Mouse (Mus musculus) neural tube, embryonic 14.5 days (tissue): ENCODE results near the gene Zfp335. TPM values are rescaled to one million over a fixed set of nuclear protein-coding genes. Genes with fewer than 3 reads are reported as not detected.

Experiments used
- ATAC-seq: fragments of 200-750 bp; cut with Nextera tagmentation; 2 replicates; pipeline ENCODE4 v1.8.0; 2017; ENCODE audit warnings: low read depth, mild to moderate bottlenecking, moderate TSS enrichment, moderate library complexity
- H3K27ac ChIP-seq: fragments of 300-500 bp; sonication (generic); 2 replicates; pipeline ENCODE4 v1.5.1; 2014; ENCODE audit warnings: low read depth, mild to moderate bottlenecking, control low read depth, low read length, moderate library complexity, mixed read lengths
- H3K27me3 ChIP-seq: fragments of 300-500 bp; sonication (generic); 2 replicates; pipeline ENCODE4 v1.6.1; 2014; ENCODE audit warnings: low read length; ENCODE audit not compliant: control insufficient read depth, insufficient read depth
- H3K36me3 ChIP-seq: fragments of 300-500 bp; sonication (generic); 2 replicates; pipeline ENCODE4 v1.6.1; 2014; ENCODE audit warnings: low read length, mixed read lengths; ENCODE audit not compliant: control insufficient read depth, insufficient read depth
- H3K4me1 ChIP-seq: fragments of 300-500 bp; sonication (generic); 2 replicates; pipeline ENCODE4 v1.6.1; 2014; ENCODE audit warnings: low read length; ENCODE audit not compliant: control insufficient read depth, insufficient read depth
- H3K4me2 ChIP-seq: fragments of 300-500 bp; sonication (generic); 2 replicates; pipeline ENCODE4 v1.6.1; 2014; ENCODE audit warnings: mild to moderate bottlenecking, low read depth, low read length, control low read depth
- H3K4me3 ChIP-seq: fragments of 300-500 bp; sonication (generic); 2 replicates; pipeline ENCODE4 v1.5.1; 2014; ENCODE audit warnings: low read depth, low read length, control low read depth, mixed read lengths
- H3K9ac ChIP-seq: fragments of 300-500 bp; sonication (generic); replicated peaks from 2 replicates; pipeline ENCODE4 v1.6.1; 2014; ENCODE audit warnings: low read depth, mild to moderate bottlenecking, control low read depth, low read length, mixed read lengths
- H3K9me3 ChIP-seq: fragments of 300-500 bp; sonication (generic); 2 replicates; pipeline ENCODE4 v1.6.1; 2016; ENCODE audit warnings: low read length; ENCODE audit not compliant: control insufficient read depth
- WGBS: fragments of 180-500 bp; shearing (Covaris S2); extraction: QIAGEN DNeasy Blood & Tissue Kit; methylation state at CpG from one replicate; pipeline ENCODE4 v1.1.7; 2014; 5-methylcytosine and 5-hydroxymethylcytosine counted together
- polyA plus RNA-seq: library from polyadenylated mRNA; unstranded; fragments of >200 nt; fragmentation: Nextera tagmentation; extraction: Ambion mirVana; gene quantifications from 2 replicates; pipeline ENCODE4 v1.2.1, GENCODE M21; 2014

Zfp335 gene
- polyA plus RNA-seq, 1 experiment from 2014 or later: 14.3 TPM

GRCm38 (mm10) chr2:164891908-164892695 lies 19.5 kb downstream of the Zfp335 start:
- no peak for ATAC-seq
- peaks cover 90% of the 10 kb centered on the region for H3K36me3 ChIP-seq
- H3K9ac ChIP-seq: no peak overlapping the region
- no peak overlapping the region for H3K27ac ChIP-seq
- H3K4me2 ChIP-seq: no peak overlapping the region
- H3K9me3 ChIP-seq: no peaks in the 10 kb centered on the region
- 80% methylated on average over 15 of the region's 15 CpGs for WGBS
- no peaks in the 10 kb centered on the region for H3K4me1 ChIP-seq
- no peaks in the 10 kb centered on the region for H3K27me3 ChIP-seq
- no peak overlapping the region for H3K4me3 ChIP-seq

- H3K36me3 ChIP-seq: peaks cover 91% of the 10 kb centered on the region
- H3K27me3 ChIP-seq: no peaks in the 10 kb centered on the region
- no peak overlapping the region for H3K4me2 ChIP-seq
- WGBS: 89% methylated on average over 13 of the region's 13 CpGs
- H3K27ac ChIP-seq: no peak overlapping the region
- H3K4me1 ChIP-seq: no peaks in the 10 kb centered on the region
- ATAC-seq: no peak
- H3K4me3 ChIP-seq: no peak overlapping the region
- no peak overlapping the region for H3K9ac ChIP-seq
- no peaks in the 10 kb centered on the region for H3K9me3 ChIP-seq
Measured at GRCm38 (mm10) chr2:164891056-164891834, 20.3 kb downstream of the Zfp335 start.

GRCm38 (mm10) chr2:164890411-164891049 lies 21.0 kb downstream of the Zfp335 start:
- H3K9me3 ChIP-seq: no peaks in the 10 kb centered on the region
- H3K36me3 ChIP-seq: peaks cover 91% of the 10 kb centered on the region
- H3K4me2 ChIP-seq: no peak overlapping the region

GRCm38 (mm10) chr2:164889960-164890359 lies 21.6 kb downstream of the Zfp335 start:
- Histone ChIP-seq H3K36me3 (peaks cover 91% of the 10 kb centered on the region), H3K4me2 (no peak overlapping the region), H3K27ac (no peak overlapping the region), H3K27me3 (no peaks in the 10 kb centered on the region), H3K4me3 (no peak overlapping the region), H3K9ac (no peak overlapping the region), H3K9me3 (no peaks in the 10 kb centered on the region), H3K4me1 (no peaks in the 10 kb centered on the region)
- WGBS: 96% methylated on average over 2 of the region's 2 CpGs
- no peak for ATAC-seq

More at GRCm38 (mm10) chr2:164890411-164891049, 21.0 kb downstream of the Zfp335 start:
- 94% methylated on average over 24 of the region's 24 CpGs for WGBS
- H3K27ac ChIP-seq: no peak overlapping the region
- no peak overlapping the region for H3K4me3 ChIP-seq
- H3K4me1 ChIP-seq: no peaks in the 10 kb centered on the region
- no peak overlapping the region for H3K9ac ChIP-seq
- H3K27me3 ChIP-seq: no peaks in the 10 kb centered on the region
- no peak for ATAC-seq

- Histone ChIP-seq H3K9me3 (no peaks in the 10 kb centered on the region), H3K4me3 (no peak overlapping the region), H3K36me3 (peaks cover 92% of the 10 kb centered on the region), H3K27me3 (no peaks in the 10 kb centered on the region), H3K4me2 (no peak overlapping the region), H3K27ac (no peak overlapping the region), H3K9ac (no peak overlapping the region), H3K4me1 (no peaks in the 10 kb centered on the region)
- no peak for ATAC-seq
- WGBS: 87% methylated on average over 12 of the region's 12 CpGs
Measured at GRCm38 (mm10) chr2:164888996-164889395, 22.6 kb downstream of the Zfp335 start.

GRCm38 (mm10) chr2:164886617-164887016 lies 24.9 kb downstream of the Zfp335 start:
- Histone ChIP-seq H3K27ac (no peak overlapping the region), H3K4me2 (no peak overlapping the region), H3K9ac (no peak overlapping the region), H3K4me3 (no peak overlapping the region), H3K36me3 (peaks cover 77% of the 10 kb centered on the region), H3K4me1 (peaks cover 4% of the 10 kb centered on the region; the same call in 1 of the 2 replicates), H3K27me3 (no peaks in the 10 kb centered on the region), H3K9me3 (no peaks in the 10 kb centered on the region)
- ATAC-seq: no peak
- WGBS: 97% methylated on average over 10 of the region's 10 CpGs

- peaks cover 4% of the 10 kb centered on the region; the same call in 1 of the 2 replicates for H3K4me1 ChIP-seq
- WGBS: 69% methylated on average over 7 of the region's 7 CpGs
- no peaks in the 10 kb centered on the region for H3K27me3 ChIP-seq
- ATAC-seq: no peak
- no peak overlapping the region for H3K4me2 ChIP-seq
- no peak overlapping the region for H3K27ac ChIP-seq
- peaks cover 69% of the 10 kb centered on the region for H3K36me3 ChIP-seq
- no peaks in the 10 kb centered on the region for H3K9me3 ChIP-seq
- H3K4me3 ChIP-seq: no peak overlapping the region
- no peak overlapping the region for H3K9ac ChIP-seq
Measured at GRCm38 (mm10) chr2:164885788-164886187, 25.8 kb downstream of the Zfp335 start.

GRCm38 (mm10) chr2:164882619-164883018 lies 28.9 kb downstream of the Zfp335 start:
- Histone ChIP-seq H3K36me3 (peaks cover 44% of the 10 kb centered on the region), H3K27me3 (no peaks in the 10 kb centered on the region), H3K9me3 (no peaks in the 10 kb centered on the region), H3K27ac (no peak overlapping the region), H3K4me2 (no peak overlapping the region), H3K9ac (no peak overlapping the region), H3K4me1 (peaks cover 22% of the 10 kb centered on the region), H3K4me3 (no peak overlapping the region)
- ATAC-seq: no peak
- WGBS: 36% methylated on average over 8 of the region's 9 CpGs
